Mouse (Mus musculus): ENCODE results near the gene Zswim4.

Gene Zswim4

GRCm38 (mm10) chr8:84223322-84224029 lies 13.4 kb downstream of the Zswim4 start:
- DNase-seq (ENCODE audit: low spot score) = no peak

DNA sequence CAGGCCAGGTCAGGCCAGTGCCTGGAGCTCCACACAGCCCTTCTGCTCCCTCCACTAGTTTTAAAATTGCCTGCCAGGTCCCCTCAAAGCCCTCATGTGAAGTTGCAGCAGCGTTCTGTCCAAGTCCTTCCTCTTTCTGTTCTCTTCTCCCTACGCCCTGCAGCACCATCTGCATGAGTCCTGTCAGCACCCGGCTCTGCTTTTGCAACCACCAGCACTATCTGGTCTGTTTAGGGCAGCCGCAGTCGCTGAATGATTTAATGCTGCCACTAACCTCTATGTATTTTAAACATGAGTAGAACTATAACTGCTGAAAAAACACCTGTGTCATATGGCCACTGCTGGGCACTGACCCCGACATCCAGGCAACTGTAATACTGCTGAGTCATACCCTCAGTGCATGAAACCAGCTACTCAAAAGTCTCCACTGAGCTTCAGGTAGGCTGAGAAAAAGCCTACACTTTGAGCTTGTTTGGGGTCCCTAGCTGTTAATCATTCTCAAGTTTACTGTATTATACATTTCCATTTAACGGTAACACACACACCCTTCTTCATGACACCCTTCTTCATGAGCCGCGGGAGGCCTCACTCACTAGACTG lies 14.2 kb downstream of the Zswim4 start:
- DNase-seq (ENCODE audit: low spot score) = no peak

DNA sequence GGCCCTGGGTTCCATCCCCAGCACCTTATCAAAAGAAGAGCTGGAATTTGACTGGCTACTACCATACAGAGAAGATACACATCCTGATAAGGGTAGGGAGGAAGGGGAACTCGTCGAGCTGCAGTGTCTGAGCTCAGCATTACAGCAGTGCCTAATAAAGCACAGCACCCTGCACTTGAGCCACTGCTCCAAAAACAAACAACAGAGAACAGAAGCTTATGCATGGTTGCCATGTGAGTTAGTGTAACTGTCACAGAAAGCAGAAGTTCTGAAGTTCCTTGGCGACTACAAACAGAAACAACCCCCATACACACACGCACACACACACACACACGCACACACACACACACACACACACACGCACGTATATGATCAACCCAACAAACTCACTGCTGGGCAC lies 16.8 kb downstream of the Zswim4 start:
- no peak for DNase-seq (ENCODE audit: low spot score)

DNA sequence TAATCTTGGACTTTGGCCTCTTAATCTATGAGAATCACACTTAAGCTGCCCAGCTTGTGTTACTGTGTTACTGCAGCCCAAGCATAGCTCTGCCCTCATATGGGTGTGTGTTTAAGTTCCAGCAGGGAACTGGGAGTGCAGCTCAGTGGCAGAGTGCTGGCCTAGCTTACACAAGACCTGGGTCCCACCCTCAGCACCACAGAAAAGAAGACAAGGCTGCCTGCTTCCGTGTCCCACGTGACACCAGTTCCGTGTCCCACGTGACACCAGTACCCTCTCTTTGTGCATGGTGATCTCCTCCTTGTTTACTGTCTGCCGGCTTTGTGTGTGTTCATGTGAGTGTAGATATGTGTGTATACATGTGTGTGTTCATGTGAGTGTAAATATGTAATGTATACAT lies 18.7 kb downstream of the Zswim4 start:
- no peak for DNase-seq (ENCODE audit: low spot score)

DNA sequence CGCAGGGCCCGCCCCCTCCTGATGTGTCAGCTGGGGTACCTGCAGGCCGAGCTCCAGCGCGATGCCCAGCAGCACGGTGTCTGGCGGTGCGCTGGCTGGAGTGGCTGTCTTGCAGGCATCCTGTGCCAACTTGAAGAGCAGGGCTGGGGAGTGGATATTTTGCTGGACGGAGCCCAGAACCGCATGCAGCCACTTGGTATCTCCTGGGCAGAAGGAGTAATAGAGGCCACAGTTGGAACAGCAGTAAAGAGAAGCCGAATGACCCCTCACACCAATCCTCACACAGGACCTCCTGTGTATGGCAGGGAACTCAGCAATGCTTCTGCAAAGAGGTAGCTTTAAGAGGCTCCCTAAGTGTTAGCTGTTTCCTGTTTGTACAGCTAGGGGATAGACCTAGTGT lies 19.6 kb downstream of the Zswim4 start:
- DNase-seq (ENCODE audit: low spot score) = no peak

- DNase-seq (ENCODE audit: low spot score) = no peak
Measured at GRCm38 (mm10) chr8:84213277-84213676, 23.6 kb downstream of the Zswim4 start.

- DNase-seq (ENCODE audit: low spot score) = no peak
Measured at GRCm38 (mm10) chr8:84211881-84212563, 24.8 kb downstream of the Zswim4 start.

- DNase-seq (ENCODE audit: low spot score) = no peak
Measured at GRCm38 (mm10) chr8:84211202-84211601, 25.7 kb downstream of the Zswim4 start.

DNA sequence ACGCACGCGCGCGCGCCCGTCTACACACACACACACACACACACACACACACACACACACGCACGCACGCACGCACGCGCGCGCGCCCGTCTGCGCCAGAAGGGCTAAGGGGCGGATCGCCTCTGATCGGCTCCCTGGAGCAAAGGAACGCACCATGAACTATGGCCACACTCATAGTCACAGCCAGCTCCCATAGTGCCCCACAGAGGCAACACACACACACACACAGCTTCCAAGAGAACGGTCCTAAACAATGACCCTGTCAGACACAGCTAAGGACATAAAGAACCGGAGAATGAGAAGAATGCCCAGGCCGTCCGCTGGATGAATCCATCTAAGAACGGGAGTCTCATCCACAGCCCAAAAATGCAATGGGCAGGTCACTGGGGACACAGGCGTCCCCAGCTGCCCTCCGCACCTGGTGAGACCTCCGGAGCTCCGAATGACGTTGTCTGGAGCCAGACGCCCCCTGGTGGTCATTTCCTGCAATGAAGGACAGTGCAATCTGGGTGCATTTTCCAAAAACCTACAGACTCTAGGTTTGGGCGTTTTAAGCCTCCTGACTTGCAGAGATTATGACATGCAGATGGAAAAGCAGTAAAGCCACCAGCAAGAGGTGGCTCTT lies 26.6 kb downstream of the Zswim4 start:
- DNase-seq (ENCODE audit: low spot score) = peak; percentile 77

- DNase-seq (ENCODE audit: low spot score) = no peak
Measured at GRCm38 (mm10) chr8:84208381-84209380, 28.2 kb downstream of the Zswim4 start.

DNA sequence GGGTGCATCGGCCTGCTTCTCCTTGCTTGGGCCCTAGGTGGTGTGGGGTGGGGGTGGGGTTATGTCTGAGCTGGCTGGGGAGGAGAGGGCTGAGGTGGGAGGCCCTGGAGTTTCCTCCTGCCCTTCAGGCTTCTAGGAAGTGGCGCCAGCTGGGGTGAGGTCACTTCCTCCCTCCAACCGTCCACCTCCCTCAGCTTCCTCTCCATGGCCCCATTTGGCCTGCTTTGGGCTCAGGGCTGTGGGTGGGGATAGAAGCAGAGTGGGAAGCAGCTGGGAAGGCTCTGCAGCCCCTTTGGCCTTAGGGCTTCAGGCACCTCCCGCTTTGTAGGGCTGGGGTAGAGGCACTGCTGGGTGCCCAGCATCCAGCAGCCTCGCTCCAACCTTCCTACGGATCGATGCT lies 29.0 kb downstream of the Zswim4 start:
- DNase-seq (ENCODE audit: low spot score) = no peak

DNA sequence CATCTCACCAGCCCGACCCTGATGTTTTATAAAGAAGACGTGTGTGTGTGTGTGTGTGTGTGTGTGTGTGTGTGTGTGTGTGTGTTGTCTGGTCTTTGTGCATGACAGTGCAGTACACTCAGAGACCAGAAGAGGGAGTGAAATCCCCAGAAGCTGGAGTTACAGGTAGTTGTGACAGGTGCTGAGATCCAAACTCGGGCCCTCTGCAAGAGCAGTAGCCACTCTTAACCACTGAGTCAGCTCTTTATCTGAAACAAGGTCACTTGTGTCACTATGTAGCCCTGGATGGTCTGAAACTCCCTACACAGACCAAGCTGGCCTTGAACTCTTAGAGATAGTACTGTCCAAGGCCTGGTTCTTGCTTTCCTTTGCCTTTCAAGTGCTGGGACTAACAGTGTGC lies 30.2 kb downstream of the Zswim4 start:
- no peak for DNase-seq (ENCODE audit: low spot score)

DNA sequence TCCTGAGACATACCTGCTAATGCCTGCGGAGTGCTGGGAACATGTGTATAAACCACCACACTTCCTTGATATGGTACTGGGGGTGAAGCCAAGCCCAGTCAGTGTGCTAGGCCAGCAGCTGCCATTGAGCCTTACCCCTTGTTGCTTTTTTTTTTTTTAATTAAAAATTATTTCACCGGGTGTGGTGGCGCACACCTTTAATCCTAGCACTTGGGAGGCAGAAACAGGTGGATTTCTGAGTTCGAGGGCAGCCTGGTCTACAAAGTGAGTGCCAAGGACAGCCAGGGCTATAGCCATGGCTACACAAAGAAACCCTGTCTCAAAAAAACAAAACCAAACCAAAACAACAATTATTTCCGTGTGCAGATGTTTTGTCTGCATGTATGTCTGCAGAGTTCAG lies 31.8 kb downstream of the Zswim4 start:
- DNase-seq (ENCODE audit: low spot score) = no peak

DNA sequence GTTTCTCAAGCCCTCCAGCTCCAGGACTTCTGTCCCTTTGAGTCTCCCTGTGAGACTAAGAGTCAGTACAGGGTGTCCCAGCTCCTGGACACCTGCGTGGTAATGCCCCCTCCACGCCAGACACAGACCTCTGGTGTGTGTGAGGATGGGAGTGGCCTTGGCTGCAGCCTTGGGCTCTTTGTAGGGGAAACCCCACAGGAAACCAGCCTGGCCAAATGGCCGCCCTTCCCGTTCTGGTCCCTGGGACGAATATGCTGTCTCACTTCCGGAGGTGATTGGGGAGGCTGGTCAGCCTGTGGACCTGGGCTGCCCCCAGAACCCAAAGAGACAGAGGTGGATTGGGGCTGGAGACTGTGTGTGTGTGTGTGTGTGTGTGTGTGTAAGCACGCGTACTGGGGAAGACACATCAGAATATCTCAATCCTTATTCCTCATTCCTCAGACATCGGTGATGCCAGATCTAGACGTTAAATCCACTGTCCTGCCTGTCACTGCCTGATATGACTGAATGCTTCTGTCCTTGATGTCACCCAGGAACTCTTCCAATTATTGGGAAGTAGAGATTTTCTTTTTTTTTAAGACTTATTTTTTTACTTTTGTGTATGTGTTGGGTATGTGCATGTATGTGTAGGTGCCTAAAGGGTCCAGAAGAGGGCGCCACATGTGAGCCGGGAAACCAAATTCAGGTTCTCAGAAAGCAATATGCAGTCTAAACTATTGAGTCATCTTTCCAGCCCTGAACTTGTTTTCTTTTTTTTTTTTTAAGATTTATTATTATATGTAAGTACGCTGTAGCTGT lies 32.7 kb downstream of the Zswim4 start:
- no peak for DNase-seq (ENCODE audit: low spot score)

DNA sequence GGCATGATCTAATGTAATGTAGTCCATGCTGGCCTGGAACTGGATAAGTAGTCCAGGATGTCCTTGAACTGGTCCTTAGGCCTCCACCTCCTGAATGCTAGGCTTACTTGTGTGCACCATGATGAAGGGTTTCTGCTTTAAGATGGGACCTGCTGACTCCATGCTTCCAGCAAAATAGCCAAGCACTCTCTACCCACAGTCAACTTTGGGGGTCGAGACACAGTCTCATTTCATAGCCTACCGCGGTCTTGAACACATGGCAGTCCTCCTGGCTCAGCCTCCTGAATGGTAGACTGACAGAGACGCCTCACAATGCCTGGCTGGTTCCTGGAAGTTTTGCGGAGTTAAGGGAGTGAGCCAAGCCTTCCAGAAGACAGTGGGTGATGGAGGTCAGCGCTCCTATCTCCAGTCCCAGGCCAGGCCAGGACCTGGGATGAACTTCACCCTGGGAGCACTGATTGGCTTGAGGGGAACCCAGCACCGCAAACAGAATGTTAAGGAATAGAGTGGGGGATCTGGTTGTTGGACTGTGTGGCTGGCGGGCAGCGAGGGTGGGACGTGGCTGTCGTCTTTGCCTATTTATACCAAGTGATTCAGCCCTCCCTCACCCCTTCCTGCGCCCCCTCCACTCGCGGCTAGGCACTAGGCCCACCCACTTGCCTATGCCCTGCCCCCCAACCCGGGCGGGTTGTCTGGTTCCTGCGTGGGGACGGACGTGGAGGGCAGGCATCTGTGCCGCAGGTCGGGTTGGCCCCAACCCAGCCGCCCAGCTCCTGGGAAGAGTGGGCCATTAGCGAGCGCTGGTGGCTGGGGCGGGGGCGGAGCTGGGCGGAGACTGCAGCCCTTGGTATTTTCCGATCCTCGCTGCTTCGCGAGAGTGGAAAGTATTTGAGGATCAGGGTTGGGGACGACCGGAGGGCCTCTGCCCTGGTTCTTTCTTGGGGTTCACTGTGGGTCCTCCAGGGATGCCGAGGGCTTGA lies 33.6 kb downstream of the Zswim4 start:
- DNase-seq (ENCODE audit: low spot score) = peak; percentile 66

- no peak for DNase-seq (ENCODE audit: low spot score)
Measured at GRCm38 (mm10) chr8:84202466-84202865, 34.4 kb downstream of the Zswim4 start.

DNA sequence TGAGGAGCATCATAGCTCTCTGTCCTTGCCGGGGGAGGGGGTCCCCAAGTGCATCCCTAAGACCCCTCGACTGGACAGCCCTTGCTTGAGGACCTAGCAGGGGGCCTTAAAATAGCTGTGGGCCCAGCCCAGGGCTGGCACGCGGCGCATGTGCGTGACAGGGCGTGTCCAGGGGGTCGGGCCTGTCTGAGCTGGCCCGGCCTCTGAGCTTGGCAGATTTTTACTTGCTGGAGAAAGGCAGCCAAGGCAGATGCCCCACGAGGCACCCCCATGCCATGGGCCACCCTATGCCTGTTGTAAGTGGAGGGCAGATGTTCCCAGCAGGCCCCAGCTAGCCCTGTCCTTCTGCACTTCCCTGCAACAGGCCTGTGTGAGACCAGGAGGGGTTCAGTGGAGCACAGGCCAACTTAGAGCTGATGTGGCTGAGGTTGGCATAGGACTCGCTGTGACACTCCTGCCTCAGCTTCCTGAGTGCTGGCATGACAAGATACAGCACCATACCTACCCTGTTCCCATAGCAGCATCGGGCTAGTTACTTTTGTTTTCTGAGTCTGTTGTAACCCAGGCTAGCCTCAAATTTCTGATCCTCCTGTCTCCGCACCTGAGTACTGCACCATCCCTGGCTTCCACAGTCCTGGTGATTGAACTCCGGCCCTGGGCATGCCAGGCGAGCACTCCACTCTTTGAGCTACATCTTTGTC lies 35.2 kb downstream of the Zswim4 start:
- no peak for DNase-seq (ENCODE audit: low spot score)

GRCm38 (mm10) chr8:84200652-84201544 lies 36.0 kb downstream of the Zswim4 start:
- DNase-seq (ENCODE audit: low spot score) = peak; percentile 68

Measured in ovary, postnatal 14 days (tissue).